Mouse (Mus musculus) thymus, postnatal 25 days (tissue): ENCODE data around the gene Prss3.
"Not testable (repeated sequence)": the region's sequence is repeated elsewhere in the genome, so short reads cannot be mapped to it uniquely, and the experiment has no call there.

Experiments used
- DNase-seq: peaks from one replicate; pipeline ENCODE4 v3.0.0; 2022

The Prss3 gene

DNA sequence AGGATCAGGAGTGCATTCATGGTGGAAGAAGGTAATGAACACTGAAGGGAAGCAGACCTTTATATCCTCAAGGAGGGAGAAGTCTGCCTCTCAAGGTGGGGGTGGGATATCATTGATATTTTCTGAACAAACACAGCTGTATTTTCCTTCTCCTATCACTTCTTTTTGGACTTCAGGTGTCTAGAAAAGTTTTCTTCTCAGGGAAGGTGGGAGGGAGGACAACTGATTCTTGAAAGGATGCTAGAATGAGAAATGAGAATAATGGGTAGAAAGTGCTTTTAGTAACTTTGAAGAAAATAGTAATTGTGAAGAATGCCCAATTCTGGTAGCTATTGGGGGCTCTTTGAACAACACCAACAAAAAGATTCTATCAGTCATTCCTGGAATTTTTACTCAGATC lies at the start of gene Prss3:
Prss3 (minus strand) TSS at position 101 of the 400 bp plus-strand sequence.
- not testable (repeated sequence) for DNase-seq

DNA sequence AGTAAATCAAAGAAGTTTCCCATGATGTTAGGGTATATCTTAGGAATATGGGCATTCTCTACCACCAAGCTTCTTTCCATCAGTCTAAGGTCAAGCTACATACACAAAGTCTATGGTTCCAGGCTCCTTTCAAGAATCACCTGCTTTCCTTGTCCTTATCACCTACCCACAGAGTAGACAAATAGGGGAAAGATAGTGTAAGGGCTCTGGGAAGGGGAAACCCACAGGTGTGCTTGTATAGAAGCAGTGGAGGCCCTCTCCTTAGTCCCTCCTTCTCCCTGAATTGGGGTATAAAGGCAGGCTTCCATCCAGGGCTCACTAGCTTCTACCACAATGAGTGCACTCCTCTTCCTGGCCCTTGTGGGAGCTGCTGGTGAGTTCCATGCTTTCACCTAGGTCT lies 14.6 kb upstream of the Prss3 start, which contains the start of gene Gm5771:
Gm5771 (plus strand) TSS at position 301 of the 400 bp plus-strand sequence.
- not testable (repeated sequence) for DNase-seq

DNA sequence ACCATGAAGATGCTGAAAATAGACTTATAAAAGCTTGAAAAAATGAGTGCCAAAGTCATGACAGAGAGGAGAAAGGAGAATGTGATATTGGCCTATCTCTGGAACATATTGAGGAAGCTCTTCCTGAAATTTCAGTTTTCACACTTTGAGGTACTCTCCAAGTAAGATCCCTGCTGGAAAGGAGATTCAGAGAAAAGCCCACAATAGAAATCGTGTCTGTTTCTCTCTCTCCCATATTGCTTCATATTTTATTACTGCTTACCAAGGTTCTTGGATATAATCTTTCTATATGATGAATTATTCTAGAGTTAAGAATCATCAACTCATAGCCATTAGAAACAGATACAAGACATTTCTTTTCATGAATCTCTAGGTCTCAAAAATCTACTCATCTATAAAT lies 14.2 kb upstream of the Prss3 start:
- not testable (repeated sequence) for DNase-seq

DNA sequence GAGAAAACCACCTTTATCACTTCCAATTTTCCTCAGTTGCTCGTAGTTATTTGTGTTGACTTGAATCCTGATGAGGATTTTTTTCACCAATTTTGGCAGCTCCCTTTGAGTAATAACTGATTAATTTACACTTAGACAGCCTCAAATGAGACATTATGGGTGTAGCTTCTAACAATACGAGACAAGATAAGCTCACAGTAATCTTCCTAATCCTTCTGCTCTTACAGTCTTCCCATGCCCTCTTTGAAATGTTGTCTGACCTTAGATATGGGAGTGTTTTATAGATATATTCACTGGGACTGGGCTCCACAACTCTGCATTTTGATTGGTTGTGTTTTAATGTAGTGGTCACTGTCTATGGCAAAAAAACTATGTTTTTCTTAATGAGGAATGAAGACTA lies 9.3 kb upstream of the Prss3 start:
- no peak for DNase-seq

DNA sequence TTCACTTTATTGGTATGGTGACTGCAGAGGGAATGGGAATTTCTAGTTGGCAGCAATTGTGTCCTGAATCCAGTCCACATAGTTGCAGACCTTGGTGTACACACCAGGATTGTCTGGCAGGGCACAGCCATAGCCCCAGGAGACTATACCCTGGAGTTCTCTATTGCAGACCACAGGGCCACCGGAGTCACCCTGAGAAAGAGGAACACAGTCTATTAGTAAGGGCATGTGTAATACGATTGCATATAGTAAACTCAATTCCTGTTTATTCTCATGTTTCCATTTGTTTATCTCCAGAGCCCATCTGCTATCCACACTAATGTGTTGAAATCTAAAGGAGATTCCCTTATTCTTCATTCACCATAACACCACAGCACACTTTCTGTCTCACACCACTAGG lies 3.7 kb downstream of the Prss3 start:
- not testable (repeated sequence) for DNase-seq

DNA sequence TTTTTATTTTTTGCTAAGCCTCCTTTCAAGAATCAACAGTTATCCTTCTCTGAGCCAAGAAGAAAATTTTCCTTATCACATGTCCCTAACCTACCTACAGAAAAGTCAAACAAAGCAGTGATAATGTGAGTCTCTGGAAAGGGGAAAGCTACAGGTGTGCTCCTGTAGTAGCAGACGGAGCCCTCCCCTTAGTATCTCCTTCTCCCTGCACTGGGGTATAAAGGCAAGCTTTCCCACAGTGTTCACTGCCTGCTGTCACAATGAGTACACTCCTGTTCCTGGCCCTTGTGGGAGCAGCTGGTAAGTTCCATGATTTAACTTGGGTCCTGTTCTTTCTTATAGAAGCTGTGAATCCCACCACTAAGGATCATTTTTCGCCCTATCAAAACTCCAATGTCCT lies 23.5 kb downstream of the Prss3 start, which contains the start of gene Try10:
Try10 (plus strand) TSS at position 174 of the 400 bp plus-strand sequence.
- no peak for DNase-seq
